Mouse (Mus musculus) right cerebral cortex, postnatal 4 days (tissue): Measurements from ENCODE around the gene Baiap2.

Experiments used
- DNase-seq: peaks from one replicate; pipeline ENCODE4 v3.0.0-alpha.2; 2022

Baiap2 gene

GRCm38 (mm10) chr11:119942727-119943427, at the start of gene Baiap2:
Baiap2 (plus strand) TSS chr11:119942763.
- DNase-seq, result peak; percentile 99

GRCm38 (mm10) chr11:119893667-119894236, 48.8 kb upstream of the Baiap2 start:
- no peak for DNase-seq

- no peak for DNase-seq
Observed at GRCm38 (mm10) chr11:119894634-119895033, 47.9 kb upstream of the Baiap2 start.

GRCm38 (mm10) chr11:119897041-119897440, 45.5 kb upstream of the Baiap2 start:
- DNase-seq, result no peak

GRCm38 (mm10) chr11:119898976-119899375, 43.6 kb upstream of the Baiap2 start:
- no peak for DNase-seq

- no peak for DNase-seq
Observed at GRCm38 (mm10) chr11:119901174-119901573, 41.4 kb upstream of the Baiap2 start.

- DNase-seq, result no peak
Observed at GRCm38 (mm10) chr11:119902891-119903290, 39.7 kb upstream of the Baiap2 start.

GRCm38 (mm10) chr11:119904621-119905286, 37.8 kb upstream of the Baiap2 start:
- DNase-seq, result peak; percentile 75

- DNase-seq, result no peak
Observed at GRCm38 (mm10) chr11:119905794-119906193, 36.8 kb upstream of the Baiap2 start.

- no peak for DNase-seq
Observed at GRCm38 (mm10) chr11:119907006-119907650, 35.4 kb upstream of the Baiap2 start.

GRCm38 (mm10) chr11:119907711-119908110, 34.9 kb upstream of the Baiap2 start:
- no peak for DNase-seq

GRCm38 (mm10) chr11:119909436-119909835, 33.1 kb upstream of the Baiap2 start:
- peak; percentile 87 for DNase-seq

- DNase-seq, result no peak
Observed at GRCm38 (mm10) chr11:119912845-119913244, 29.7 kb upstream of the Baiap2 start.

GRCm38 (mm10) chr11:119913291-119913934, 29.1 kb upstream of the Baiap2 start, which contains the start of gene Chmp6:
Chmp6 (plus strand) TSS chr11:119913441.
- DNase-seq, result peak; percentile 87

GRCm38 (mm10) chr11:119913935-119914314, 28.6 kb upstream of the Baiap2 start:
- no peak for DNase-seq

- DNase-seq, result no peak
Observed at GRCm38 (mm10) chr11:119914381-119914780, 28.2 kb upstream of the Baiap2 start.

- no peak for DNase-seq
Observed at GRCm38 (mm10) chr11:119915666-119916065, 26.9 kb upstream of the Baiap2 start.

- no peak for DNase-seq
Observed at GRCm38 (mm10) chr11:119916102-119916790, 26.3 kb upstream of the Baiap2 start.

- no peak for DNase-seq
Observed at GRCm38 (mm10) chr11:119916834-119917469, 25.6 kb upstream of the Baiap2 start.

GRCm38 (mm10) chr11:119918521-119918920, 24.0 kb upstream of the Baiap2 start:
- no peak for DNase-seq

- no peak for DNase-seq
Observed at GRCm38 (mm10) chr11:119919432-119919831, 23.1 kb upstream of the Baiap2 start.

- peak; percentile 85 for DNase-seq
Observed at GRCm38 (mm10) chr11:119919897-119920296, 22.7 kb upstream of the Baiap2 start.
